Mouse (Mus musculus): ENCODE results near the gene Retnla. TPM values are rescaled to one million over a fixed set of nuclear protein-coding genes. Genes with fewer than 3 reads are reported as not detected.
"Not testable (repeated sequence)": the region's sequence is repeated elsewhere in the genome, so short reads cannot be mapped to it uniquely, and the experiment has no call there.

Gene Retnla
- polyA plus RNA-seq (2012; rRNA removed) = 193 and 210 TPM in 2 replicates

- DNase-seq (ENCODE audit: low spot score) = no peak
Measured at GRCm38 (mm10) chr16:48842266-48842665, at the start of gene Retnla. Gene Retnla, plus strand, starts transcription at chr16:48842551.

DNA sequence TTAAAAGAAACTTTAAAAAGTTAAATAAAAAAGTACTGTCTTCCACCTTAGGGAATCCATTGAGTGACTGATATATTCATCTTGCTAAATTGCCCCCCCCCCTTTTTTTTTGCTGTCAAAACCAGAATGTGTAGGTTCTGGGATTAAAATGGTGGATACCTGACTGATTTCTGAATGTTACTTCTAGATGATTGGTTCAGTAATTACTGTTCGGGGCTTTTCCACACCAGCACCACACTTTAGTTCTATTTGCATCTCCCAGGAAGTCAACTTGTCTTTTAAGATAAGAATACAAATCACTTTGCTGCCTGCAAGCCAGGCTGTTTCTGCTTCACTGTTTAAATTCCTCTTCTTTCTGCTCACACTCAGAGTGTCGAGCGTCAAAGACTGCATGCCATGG lies 44.1 kb upstream of the Retnla start:
- DNase-seq (ENCODE audit: low spot score) = no peak

- DNase-seq (ENCODE audit: low spot score) = no peak
Measured at GRCm38 (mm10) chr16:48799470-48799869, 42.9 kb upstream of the Retnla start.

DNA sequence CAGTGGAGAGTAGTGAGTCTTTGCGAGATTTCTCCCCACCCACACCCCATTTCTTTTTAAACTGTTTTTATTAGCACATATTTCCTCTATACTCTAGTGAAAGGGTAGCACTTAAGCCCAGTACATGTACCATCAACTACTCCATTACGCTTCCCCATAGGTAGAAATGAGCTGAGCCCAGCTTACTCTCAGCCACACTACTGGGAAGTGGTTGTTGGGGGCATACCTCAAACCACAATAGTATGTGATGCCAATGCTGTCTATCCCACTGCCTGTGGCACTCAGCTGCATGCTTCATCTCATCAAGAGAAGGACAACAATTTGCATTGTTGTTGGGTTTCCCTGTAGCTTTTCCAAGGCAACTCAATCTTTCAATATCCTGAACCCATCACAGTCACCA lies 41.4 kb upstream of the Retnla start:
- no peak for DNase-seq (ENCODE audit: low spot score)

- no peak for DNase-seq (ENCODE audit: low spot score)
Measured at GRCm38 (mm10) chr16:48805412-48805811, 36.9 kb upstream of the Retnla start.

DNA sequence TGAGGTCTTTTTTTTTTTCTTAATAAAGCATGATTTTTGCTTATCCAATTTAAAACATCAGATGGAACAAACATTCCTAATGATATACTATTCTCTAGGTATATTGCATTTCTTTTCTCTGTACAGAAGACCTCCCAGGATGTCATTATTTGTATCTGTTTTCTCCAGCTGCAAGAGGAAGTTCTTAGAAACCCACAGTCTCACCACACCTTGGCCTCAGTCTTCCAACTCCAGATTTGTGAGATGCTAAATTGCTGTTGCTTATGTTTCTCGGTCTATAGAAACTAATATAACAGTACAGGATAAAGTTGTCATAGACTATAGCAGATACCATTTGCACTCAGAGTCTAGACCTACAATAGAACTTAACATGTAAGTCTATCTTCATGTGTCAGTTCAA lies 35.8 kb upstream of the Retnla start:
- no peak for DNase-seq (ENCODE audit: low spot score)

- DNase-seq (ENCODE audit: low spot score) = no peak
Measured at GRCm38 (mm10) chr16:48809374-48809773, 33.0 kb upstream of the Retnla start.

GRCm38 (mm10) chr16:48811881-48812436 lies 30.4 kb upstream of the Retnla start:
- DNase-seq (ENCODE audit: low spot score) = no peak

DNA sequence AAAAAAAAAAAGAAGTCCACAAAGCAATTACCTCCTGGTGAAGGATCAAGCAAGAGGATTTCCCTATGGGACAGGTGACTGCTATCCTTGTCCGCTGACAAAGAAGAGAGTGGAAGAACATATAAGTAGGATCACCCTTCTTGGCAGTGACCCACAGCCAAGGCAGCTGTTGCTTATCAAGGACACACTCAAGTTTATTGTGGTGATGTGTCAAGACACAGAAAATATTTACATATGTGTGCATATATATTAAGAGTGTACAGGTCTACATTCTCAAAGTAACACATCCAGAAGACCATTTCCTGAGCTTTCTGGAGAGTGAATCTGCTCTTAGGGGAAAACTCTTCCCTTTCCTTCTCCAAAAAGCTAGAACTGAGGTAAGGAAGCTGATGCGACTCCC lies 25.7 kb upstream of the Retnla start, which contains the start of gene Retnlb:
Gene Retnlb (plus strand): TSS at position 162 of the 400 bp plus-strand sequence.
- no peak for DNase-seq (ENCODE audit: low spot score)

GRCm38 (mm10) chr16:48818524-48818923 lies 23.8 kb upstream of the Retnla start:
- DNase-seq (ENCODE audit: low spot score) = no peak

GRCm38 (mm10) chr16:48826474-48826873 lies 15.9 kb upstream of the Retnla start:
- no peak for DNase-seq (ENCODE audit: low spot score)

DNA sequence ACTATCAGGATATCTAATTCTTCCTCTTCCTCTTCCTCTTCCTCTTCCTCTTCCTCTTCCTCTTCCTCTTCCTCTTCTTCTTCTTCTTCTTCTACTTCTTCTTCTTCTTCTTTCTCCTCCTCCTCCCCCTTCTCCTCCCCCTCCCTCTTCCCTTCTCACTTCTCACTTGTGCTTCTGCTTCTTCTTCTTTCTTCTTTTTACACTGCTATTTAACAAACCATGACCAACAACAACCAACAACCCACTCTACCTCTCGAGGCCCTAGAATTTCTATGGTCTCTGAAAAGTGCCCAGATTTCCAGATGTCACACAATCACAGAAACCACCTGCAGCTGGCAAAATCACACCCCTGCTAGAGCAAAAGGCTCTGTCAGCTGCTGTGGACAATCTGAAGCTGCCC lies 14.7 kb upstream of the Retnla start:
- DNase-seq (ENCODE audit: low spot score) = no peak

DNA sequence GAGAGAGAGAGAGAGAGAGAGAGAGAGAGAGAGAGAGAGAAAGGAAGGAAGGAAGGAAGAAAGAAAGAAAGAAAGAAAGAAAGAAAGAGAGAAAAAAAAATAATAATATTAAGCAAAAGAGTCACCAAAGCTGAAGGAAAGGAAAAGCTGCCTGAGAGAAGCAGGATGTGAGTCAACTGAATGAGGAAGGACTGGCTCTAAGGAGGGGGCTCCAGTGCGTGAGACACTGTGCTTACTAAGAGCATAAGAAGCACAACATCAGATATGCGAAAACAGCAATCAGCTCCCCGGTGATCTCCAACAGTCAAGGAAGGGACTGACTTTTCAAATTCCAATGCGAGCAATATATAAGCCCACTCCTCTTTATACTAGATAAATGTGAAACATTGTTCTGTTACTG lies 13.3 kb upstream of the Retnla start:
- DNase-seq (ENCODE audit: low spot score) = no peak

DNA sequence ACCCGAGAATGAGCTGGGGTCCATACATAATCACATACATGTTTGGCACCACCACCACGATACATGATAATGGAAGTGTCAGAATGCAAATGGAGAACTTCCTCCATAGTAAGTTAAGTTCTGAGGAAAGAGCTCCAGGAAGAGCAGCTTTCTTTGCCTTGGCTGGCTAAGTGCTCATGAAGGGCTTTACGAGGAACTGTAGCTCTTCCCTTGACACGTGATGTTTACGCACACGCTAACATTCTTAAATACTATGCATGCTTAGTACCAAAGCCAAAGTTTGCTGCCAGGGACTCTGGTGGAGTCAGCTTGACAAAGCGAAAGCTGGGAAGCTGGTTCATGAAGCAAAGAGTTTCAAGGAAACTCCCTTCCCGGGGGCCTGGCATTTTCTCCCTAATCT lies 10.3 kb upstream of the Retnla start:
- no peak for DNase-seq (ENCODE audit: low spot score)

DNA sequence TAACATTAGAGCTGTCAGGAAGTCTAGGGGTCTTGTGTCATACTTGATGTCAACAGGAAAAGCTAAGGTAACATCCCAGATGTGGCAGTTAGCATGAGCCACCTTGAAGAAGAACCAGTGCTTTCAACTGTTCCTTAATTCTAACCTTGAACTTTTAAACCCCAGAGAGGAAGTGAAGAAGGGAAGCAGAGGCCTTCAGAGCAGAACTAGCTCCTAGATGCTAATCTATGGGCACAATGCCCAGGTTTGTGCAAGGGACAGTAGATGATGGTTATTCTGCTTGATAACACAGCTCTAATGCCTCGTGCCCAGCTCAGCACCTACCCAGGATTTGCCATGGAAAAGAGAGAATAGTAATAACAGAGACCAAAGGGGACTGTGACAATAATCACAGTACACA lies 8.7 kb upstream of the Retnla start:
- not testable (repeated sequence) for DNase-seq (ENCODE audit: low spot score)

DNA sequence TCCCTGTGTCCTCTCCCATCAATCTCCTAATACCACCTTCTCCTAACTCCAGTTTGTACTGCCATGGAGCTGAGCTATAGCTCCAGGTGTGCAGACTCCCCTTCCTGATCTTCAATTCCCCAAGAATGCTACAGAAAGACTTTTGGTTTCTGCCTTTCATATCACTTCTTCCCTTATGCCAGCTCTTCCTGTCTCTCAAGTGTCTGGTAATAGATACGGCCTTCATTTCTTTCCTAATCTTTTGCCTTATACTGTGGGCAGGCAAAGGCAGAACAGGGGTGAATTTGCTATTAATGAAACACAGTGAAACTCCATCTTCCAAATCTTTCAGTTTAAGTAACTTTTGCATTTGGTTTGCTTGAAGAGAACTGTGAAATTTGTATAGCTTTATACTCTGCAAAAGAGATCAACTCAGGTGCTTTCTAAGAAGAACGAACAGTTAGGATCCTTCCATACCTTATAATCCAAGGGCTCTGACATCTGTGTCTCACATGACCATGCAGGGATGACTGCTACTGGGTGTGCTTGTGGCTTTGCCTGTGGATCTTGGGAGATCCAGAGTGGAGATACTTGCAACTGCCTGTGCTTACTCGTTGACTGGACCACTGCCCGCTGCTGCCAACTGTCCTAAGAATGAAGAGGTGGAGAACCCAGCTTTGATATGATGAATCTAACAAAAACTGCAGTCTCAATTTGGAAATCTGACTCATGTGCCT lies 1.5 kb downstream of the Retnla start:
- no peak for DNase-seq (ENCODE audit: low spot score)

DNA sequence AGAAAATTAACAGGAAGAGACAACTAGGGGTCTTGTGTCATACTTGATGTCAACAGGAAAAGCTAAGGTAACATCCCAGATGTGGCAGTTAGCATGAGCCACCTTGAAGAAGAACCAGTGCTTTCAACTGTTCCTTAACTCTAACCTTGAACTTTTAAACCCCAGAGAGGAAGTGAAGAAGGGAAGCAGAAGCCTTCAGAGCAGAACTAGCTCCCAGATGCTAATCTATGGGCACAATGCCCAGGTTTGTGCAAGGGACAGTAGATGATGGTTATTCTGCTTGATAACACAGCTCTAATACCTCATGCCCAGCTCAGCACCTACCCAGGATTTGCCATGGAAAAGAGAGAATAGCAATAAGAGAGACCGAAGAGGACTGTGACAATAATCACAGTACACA lies 22.7 kb downstream of the Retnla start:
- DNase-seq (ENCODE audit: low spot score) = not testable (repeated sequence)

DNA sequence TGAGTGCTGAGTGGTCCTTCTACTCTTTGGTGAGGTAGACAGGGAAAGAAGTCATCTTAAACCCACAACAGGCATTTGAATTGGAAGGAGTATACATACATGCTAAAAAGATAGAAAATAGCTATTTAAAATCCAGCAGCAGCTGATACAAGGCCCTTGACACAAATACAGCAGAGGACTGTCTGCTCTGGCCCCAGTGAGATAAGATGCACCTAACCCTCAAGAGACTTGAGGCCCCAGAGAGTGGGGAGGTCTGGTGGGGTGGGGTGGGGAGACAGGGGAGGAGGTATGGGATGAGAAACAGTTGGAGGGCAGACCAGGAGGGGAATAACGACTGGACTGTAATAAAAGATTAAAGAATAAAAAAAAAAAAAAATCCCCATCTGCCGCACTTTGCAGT lies 25.3 kb downstream of the Retnla start:
- no peak for DNase-seq (ENCODE audit: low spot score)

GRCm38 (mm10) chr16:48868663-48869062 lies 26.3 kb downstream of the Retnla start:
- no peak for DNase-seq (ENCODE audit: low spot score)

GRCm38 (mm10) chr16:48869671-48870070 lies 27.3 kb downstream of the Retnla start:
- no peak for DNase-seq (ENCODE audit: low spot score)

- no peak for DNase-seq (ENCODE audit: low spot score)
Measured at GRCm38 (mm10) chr16:48871754-48872153, 29.4 kb downstream of the Retnla start.

- no peak for DNase-seq (ENCODE audit: low spot score)
Measured at GRCm38 (mm10) chr16:48872321-48872720, 30.0 kb downstream of the Retnla start, which contains the start of gene Retnlg. Gene Retnlg, plus strand, starts transcription at chr16:48872621.

- DNase-seq (ENCODE audit: low spot score) = no peak
Measured at GRCm38 (mm10) chr16:48890733-48891132, 48.4 kb downstream of the Retnla start.

All from urinary bladder, adult 2 months (tissue).